Mouse (Mus musculus) cerebellum, postnatal 25 days (tissue): Measurements from ENCODE around the gene Hoxd11.

ENCODE experiments used
- DNase-seq, 2 experiments: peaks; one replicate each; pipeline ENCODE4 v3.0.0; 2021; ENCODE audit warnings: mixed read lengths in 2 of 2

Hoxd11 gene

GRCm38 (mm10) chr2:74678891-74679595 is at the start of gene Hoxd11:
Gene Hoxd11 (plus strand): TSS chr2:74679557.
- DNase-seq: no peak

GRCm38 (mm10) chr2:74635412-74635811 is 43.9 kb upstream of the Hoxd11 start:
- no peak for DNase-seq

- DNase-seq: no peak
Observed at GRCm38 (mm10) chr2:74642431-74642830, 36.9 kb upstream of the Hoxd11 start.

- no peak for DNase-seq
Observed at GRCm38 (mm10) chr2:74645631-74646030, 33.7 kb upstream of the Hoxd11 start.

GRCm38 (mm10) chr2:74647082-74647864 is 32.1 kb upstream of the Hoxd11 start:
- DNase-seq: no peak

GRCm38 (mm10) chr2:74652996-74653340 is 26.4 kb upstream of the Hoxd11 start:
- no peak for DNase-seq

GRCm38 (mm10) chr2:74653781-74654535 is 25.4 kb upstream of the Hoxd11 start:
- DNase-seq: no peak

GRCm38 (mm10) chr2:74654743-74655419 is 24.5 kb upstream of the Hoxd11 start:
- no peak for DNase-seq

- peak in 1 of 2 experiments; percentile 48 for DNase-seq
Observed at GRCm38 (mm10) chr2:74655420-74655781, 24.0 kb upstream of the Hoxd11 start.

- DNase-seq: no peak
Observed at GRCm38 (mm10) chr2:74655821-74656631, 23.3 kb upstream of the Hoxd11 start.

GRCm38 (mm10) chr2:74656632-74657021 is 22.7 kb upstream of the Hoxd11 start:
- no peak for DNase-seq

- peak in 1 of 2 experiments; percentile 41 for DNase-seq
Observed at GRCm38 (mm10) chr2:74657251-74658023, 21.9 kb upstream of the Hoxd11 start.

- no peak for DNase-seq
Observed at GRCm38 (mm10) chr2:74658024-74658666, 21.2 kb upstream of the Hoxd11 start.

GRCm38 (mm10) chr2:74658667-74659371 is 20.5 kb upstream of the Hoxd11 start:
- DNase-seq: peak in 1 of 2 experiments; percentile 25

GRCm38 (mm10) chr2:74659507-74660005 is 19.8 kb upstream of the Hoxd11 start, which contains the start of gene Evx2:
Gene Evx2 (minus strand): TSS chr2:74659557.
- DNase-seq: peak in 1 of 2 experiments; percentile 23

- DNase-seq: no peak
Observed at GRCm38 (mm10) chr2:74660421-74661375, 18.7 kb upstream of the Hoxd11 start.

- DNase-seq: peak in 1 of 2 experiments; percentile 44
Observed at GRCm38 (mm10) chr2:74661685-74662084, 17.7 kb upstream of the Hoxd11 start.

- DNase-seq: peak; percentile 47 to 73
Observed at GRCm38 (mm10) chr2:74663291-74663925, 15.9 kb upstream of the Hoxd11 start.
